Mouse (Mus musculus): ENCODE data around the gene Atp2a1. TPM values are rescaled to one million over a fixed set of nuclear protein-coding genes. Genes with fewer than 3 reads are reported as not detected.
"Not testable (repeated sequence)": the region's sequence is repeated elsewhere in the genome, so short reads cannot be mapped to it uniquely, and the experiment has no call there.

Atp2a1 gene
- polyA plus RNA-seq, 1 experiment from 2014 or later, result 1.3 TPM

GRCm38 (mm10) chr7:126487617-126488385 is 24.9 kb upstream of the Atp2a1 start:
- H3K36me3 ChIP-seq (ENCODE audit: control insufficient read depth, insufficient read depth, low read length), result peaks cover 43% of the 10 kb centered on the region
- H3K27ac ChIP-seq (replicated peaks in 1 of 2; ENCODE audit: control insufficient read depth in 1 of 2, insufficient read depth in 1 of 2, low read depth in 2 of 2, low read length in 2 of 2), result peak overlapping the region; percentile 50 to 60; a peak in 2 of 4 replicates
- H3K9ac ChIP-seq (ENCODE audit: low read length), result peak overlapping the region; percentile 82
- ATAC-seq (ENCODE audit: insufficient number of reproducible peaks, insufficient read depth, low FRiP score, low read depth); H3K4me1 ChIP-seq (ENCODE audit: control insufficient read depth in 2 of 2, insufficient read depth in 2 of 2, low read length in 2 of 2); H3K9me3 ChIP-seq (ENCODE audit: control insufficient read depth, low read length); H3K27me3 ChIP-seq (ENCODE audit: control insufficient read depth, insufficient read depth, low read length): not testable (repeated sequence)
- H3K4me2 ChIP-seq (ENCODE audit: low read length), result peak overlapping the region; percentile 95
- 12% methylated on average over 19 of the region's 25 CpGs for WGBS
- H3K4me3 ChIP-seq (ENCODE audit: control insufficient read depth in 1 of 2, insufficient read depth in 1 of 2, low read depth in 1 of 2, low read length in 2 of 2), result peak overlapping the region; percentile 65 to 96

- H3K9me3 ChIP-seq (ENCODE audit: control insufficient read depth, low read length), result no peaks in the 10 kb centered on the region
These were observed 24.2 kb upstream of the Atp2a1 start, which contains the start of gene Tufm for GRCm38 (mm10) chr7:126487052-126487483. Gene Tufm (plus strand): TSS chr7:126487361.

GRCm38 (mm10) chr7:126482392-126482871 is 19.5 kb upstream of the Atp2a1 start:
- H3K27me3 ChIP-seq (ENCODE audit: control insufficient read depth, insufficient read depth, low read length), result no peaks in the 10 kb centered on the region
- H3K36me3 ChIP-seq (ENCODE audit: control insufficient read depth, insufficient read depth, low read length), result no peaks in the 10 kb centered on the region
- 0 out of 4 replicates have a peak, but pooled peaks cover 0 to 8% of the 10 kb centered on the region in 2 experiments for H3K4me1 ChIP-seq (ENCODE audit: control insufficient read depth in 2 of 2, insufficient read depth in 2 of 2, low read length in 2 of 2)
- WGBS, result under 1% methylated on average over 23 of the region's 23 CpGs
- H3K9ac ChIP-seq (ENCODE audit: low read length), result peak overlapping the region; percentile 65
- no peaks in the 10 kb centered on the region for H3K9me3 ChIP-seq (ENCODE audit: control insufficient read depth, low read length)
- ATAC-seq (ENCODE audit: insufficient number of reproducible peaks, insufficient read depth, low FRiP score, low read depth), result peak; percentile 84
- peak overlapping the region; percentile 64 for H3K4me2 ChIP-seq (ENCODE audit: low read length)
- peak overlapping the region; percentile 29 to 34 for H3K4me3 ChIP-seq (ENCODE audit: control insufficient read depth in 1 of 2, insufficient read depth in 1 of 2, low read depth in 1 of 2, low read length in 2 of 2)
- H3K27ac ChIP-seq (replicated peaks in 1 of 2; ENCODE audit: control insufficient read depth in 1 of 2, insufficient read depth in 1 of 2, low read depth in 2 of 2, low read length in 2 of 2), result peak overlapping the region; percentile 48 to 72

More at GRCm38 (mm10) chr7:126487052-126487483, 24.2 kb upstream of the Atp2a1 start, which contains the start of gene Tufm:
- under 1% methylated on average over 32 of the region's 32 CpGs for WGBS
- Histone ChIP-seq H3K27me3 (ENCODE audit: control insufficient read depth, insufficient read depth, low read length) (no peaks in the 10 kb centered on the region), H3K4me2 (ENCODE audit: low read length) (peak within 1 kb of the TSS; percentile 95), H3K4me3 (ENCODE audit: control insufficient read depth in 1 of 2, insufficient read depth in 1 of 2, low read depth in 1 of 2, low read length in 2 of 2) (peak within 1 kb of the TSS; percentile 65 to 96), H3K27ac (replicated peaks in 1 of 2; ENCODE audit: control insufficient read depth in 1 of 2, insufficient read depth in 1 of 2, low read depth in 2 of 2, low read length in 2 of 2) (peak within 1 kb of the TSS; percentile 50 to 85), H3K9ac (ENCODE audit: low read length) (peak within 1 kb of the TSS; percentile 82), H3K36me3 (ENCODE audit: control insufficient read depth, insufficient read depth, low read length) (peaks cover 35% of the 10 kb centered on the region), H3K4me1 (ENCODE audit: control insufficient read depth in 2 of 2, insufficient read depth in 2 of 2, low read length in 2 of 2) (peaks cover 0 to 11% of the 10 kb centered on the region in 2 experiments; a peak in 2 of 4 replicates)
- ATAC-seq (ENCODE audit: insufficient number of reproducible peaks, insufficient read depth, low FRiP score, low read depth), result peak; percentile 89

- Histone ChIP-seq H3K4me3 (ENCODE audit: control insufficient read depth in 1 of 2, insufficient read depth in 1 of 2, low read depth in 1 of 2, low read length in 2 of 2) (peak overlapping the region in 1 of 2 experiments; percentile 29; a peak in 1 of 4 replicates), H3K36me3 (ENCODE audit: control insufficient read depth, insufficient read depth, low read length) (no peaks in the 10 kb centered on the region), H3K27me3 (ENCODE audit: control insufficient read depth, insufficient read depth, low read length) (no peaks in the 10 kb centered on the region), H3K9ac (ENCODE audit: low read length) (no peak overlapping the region), H3K4me2 (ENCODE audit: low read length) (peak overlapping the region; percentile 64; the same call in 1 of the 2 replicates), H3K4me1 (ENCODE audit: control insufficient read depth in 2 of 2, insufficient read depth in 2 of 2, low read length in 2 of 2) (0 out of 4 replicates have a peak, but pooled peaks cover 0 to 8% of the 10 kb centered on the region in 2 experiments), H3K9me3 (ENCODE audit: control insufficient read depth, low read length) (no peaks in the 10 kb centered on the region), H3K27ac (replicated peaks in 1 of 2; ENCODE audit: control insufficient read depth in 1 of 2, insufficient read depth in 1 of 2, low read depth in 2 of 2, low read length in 2 of 2) (no peak overlapping the region)
- no peak for ATAC-seq (ENCODE audit: insufficient number of reproducible peaks, insufficient read depth, low FRiP score, low read depth)
- WGBS, result 22% methylated on average over 5 of the region's 5 CpGs
These were observed 18.8 kb upstream of the Atp2a1 start for GRCm38 (mm10) chr7:126481699-126482098.

GRCm38 (mm10) chr7:126474993-126475581 is 12.2 kb upstream of the Atp2a1 start, which contains the start of gene Sh2b1:
Gene Sh2b1 (minus strand): TSS chr7:126475424.
- Histone ChIP-seq H3K4me2 (ENCODE audit: low read length) (peak within 1 kb of the TSS; percentile 73), H3K27ac (replicated peaks in 1 of 2; ENCODE audit: control insufficient read depth in 1 of 2, insufficient read depth in 1 of 2, low read depth in 2 of 2, low read length in 2 of 2) (peak within 1 kb of the TSS; percentile 95 to 99), H3K9me3 (ENCODE audit: control insufficient read depth, low read length) (no peaks in the 10 kb centered on the region), H3K36me3 (ENCODE audit: control insufficient read depth, insufficient read depth, low read length) (peaks cover 29% of the 10 kb centered on the region), H3K27me3 (ENCODE audit: control insufficient read depth, insufficient read depth, low read length) (no peaks in the 10 kb centered on the region), H3K9ac (ENCODE audit: low read length) (peak within 1 kb of the TSS; percentile 98), H3K4me3 (ENCODE audit: control insufficient read depth in 1 of 2, insufficient read depth in 1 of 2, low read depth in 1 of 2, low read length in 2 of 2) (peak within 1 kb of the TSS; percentile 90 to 96), H3K4me1 (ENCODE audit: control insufficient read depth in 2 of 2, insufficient read depth in 2 of 2, low read length in 2 of 2) (peaks cover 4 to 17% of the 10 kb centered on the region in 2 experiments)
- peak; percentile 88 for ATAC-seq (ENCODE audit: insufficient number of reproducible peaks, insufficient read depth, low FRiP score, low read depth)
- under 1% methylated on average over 53 of the region's 53 CpGs for WGBS

- Histone ChIP-seq H3K36me3 (ENCODE audit: control insufficient read depth, insufficient read depth, low read length) (peaks cover 34% of the 10 kb centered on the region), H3K4me2 (ENCODE audit: low read length) (peak overlapping the region; percentile 73), H3K27me3 (ENCODE audit: control insufficient read depth, insufficient read depth, low read length) (no peaks in the 10 kb centered on the region), H3K4me1 (ENCODE audit: control insufficient read depth in 2 of 2, insufficient read depth in 2 of 2, low read length in 2 of 2) (peaks cover 4 to 17% of the 10 kb centered on the region in 2 experiments), H3K9ac (ENCODE audit: low read length) (peak overlapping the region; percentile 98), H3K4me3 (ENCODE audit: control insufficient read depth in 1 of 2, insufficient read depth in 1 of 2, low read depth in 1 of 2, low read length in 2 of 2) (peak overlapping the region; percentile 90 to 96), H3K9me3 (ENCODE audit: control insufficient read depth, low read length) (no peaks in the 10 kb centered on the region), H3K27ac (replicated peaks in 1 of 2; ENCODE audit: control insufficient read depth in 1 of 2, insufficient read depth in 1 of 2, low read depth in 2 of 2, low read length in 2 of 2) (peak overlapping the region; percentile 95 to 99)
- WGBS, result 0% methylated on average over 27 of the region's 27 CpGs
- ATAC-seq (ENCODE audit: insufficient number of reproducible peaks, insufficient read depth, low FRiP score, low read depth), result peak; percentile 18
These were observed 11.6 kb upstream of the Atp2a1 start for GRCm38 (mm10) chr7:126474486-126474955.

- no peak overlapping the region for H3K27ac ChIP-seq (replicated peaks in 1 of 2; ENCODE audit: control insufficient read depth in 1 of 2, insufficient read depth in 1 of 2, low read depth in 2 of 2, low read length in 2 of 2)
- H3K9ac ChIP-seq (ENCODE audit: low read length), result peak overlapping the region; percentile 98
- ATAC-seq (ENCODE audit: insufficient number of reproducible peaks, insufficient read depth, low FRiP score, low read depth), result no peak
These were observed 10.7 kb upstream of the Atp2a1 start for GRCm38 (mm10) chr7:126473470-126474086.

More at GRCm38 (mm10) chr7:126473470-126474086, 10.7 kb upstream of the Atp2a1 start:
- Histone ChIP-seq H3K36me3 (ENCODE audit: control insufficient read depth, insufficient read depth, low read length) (peaks cover 44% of the 10 kb centered on the region), H3K4me1 (ENCODE audit: control insufficient read depth in 2 of 2, insufficient read depth in 2 of 2, low read length in 2 of 2) (peaks cover 4 to 17% of the 10 kb centered on the region in 2 experiments), H3K27me3 (ENCODE audit: control insufficient read depth, insufficient read depth, low read length) (no peaks in the 10 kb centered on the region), H3K4me3 (ENCODE audit: control insufficient read depth in 1 of 2, insufficient read depth in 1 of 2, low read depth in 1 of 2, low read length in 2 of 2) (peak overlapping the region in 1 of 2 experiments; percentile 90; a peak in 2 of 4 replicates), H3K9me3 (ENCODE audit: control insufficient read depth, low read length) (no peaks in the 10 kb centered on the region), H3K4me2 (ENCODE audit: low read length) (peak overlapping the region; percentile 73)
- 74% methylated on average over 9 of the region's 9 CpGs for WGBS
